Mouse (Mus musculus) embryonic facial prominence, embryonic 11.5 days (tissue): ENCODE data around the gene Hist1h2br. TPM values are rescaled to one million over a fixed set of nuclear protein-coding genes. Genes with fewer than 3 reads are reported as not detected.
"Not testable (repeated sequence)": the region's sequence is repeated elsewhere in the genome, so short reads cannot be mapped to it uniquely, and the experiment has no call there.

Experiments used
- ATAC-seq: fragments of 200-750 bp; cut with Nextera tagmentation; replicated peaks from 2 replicates; pipeline ENCODE4 v1.8.0; 2017; ENCODE audit warnings: low read depth; ENCODE audit not compliant: insufficient number of reproducible peaks, low FRiP score, low TSS enrichment
- DNase-seq: peaks from one replicate; pipeline ENCODE4 v3.0.0-alpha.2; 2015; ENCODE audit warnings: low spot score
- H3K27ac ChIP-seq: fragments of 300-500 bp; sonication (generic); replicated peaks from 2 replicates; pipeline ENCODE4 v1.5.1; 2014; ENCODE audit warnings: mild to moderate bottlenecking, low read depth, low read length, control low read depth
- H3K27me3 ChIP-seq: fragments of 300-500 bp; sonication (generic); 2 replicates; pipeline ENCODE4 v1.6.1; 2014; ENCODE audit warnings: mild to moderate bottlenecking, low read length, moderate library complexity, mixed read lengths; ENCODE audit not compliant: control insufficient read depth, insufficient read depth
- H3K36me3 ChIP-seq: fragments of 300-500 bp; sonication (generic); replicated peaks from 2 replicates; pipeline ENCODE4 v1.6.1; 2014; ENCODE audit warnings: low read depth, mild to moderate bottlenecking, low read length, moderate library complexity, mixed read lengths; ENCODE audit not compliant: control insufficient read depth, insufficient read depth
- H3K4me1 ChIP-seq: fragments of 300-500 bp; sonication (generic); 2 replicates; pipeline ENCODE4 v1.6.1; 2014; ENCODE audit warnings: low read length, mixed read lengths; ENCODE audit not compliant: control insufficient read depth, insufficient read depth
- H3K4me2 ChIP-seq: fragments of 300-500 bp; sonication (generic); 2 replicates; pipeline ENCODE4 v1.6.1; 2014; ENCODE audit warnings: low read depth, mild to moderate bottlenecking, control low read depth, low read length, moderate library complexity
- H3K4me3 ChIP-seq: fragments of 300-500 bp; sonication (generic); 2 replicates; pipeline ENCODE4 v1.5.1; 2014; ENCODE audit warnings: low read depth, low read length, control low read depth
- H3K9ac ChIP-seq: fragments of 300-500 bp; sonication (generic); replicated peaks from 2 replicates; pipeline ENCODE4 v1.6.1; 2014; ENCODE audit warnings: mild to moderate bottlenecking, control low read depth, low read length
- H3K9me3 ChIP-seq: fragments of 300-500 bp; sonication (generic); replicated peaks from 2 replicates; pipeline ENCODE4 v1.6.1; 2016; ENCODE audit warnings: mild to moderate bottlenecking, low read length, inconsistent platforms, mixed read lengths; ENCODE audit not compliant: control insufficient read depth
- WGBS: fragments of 180-500 bp; shearing (Covaris S2); extraction: QIAGEN DNeasy Blood & Tissue Kit; methylation state at CpG from one replicate; pipeline ENCODE4 v1.1.7; 2014; 5-methylcytosine and 5-hydroxymethylcytosine counted together
- polyA plus RNA-seq: library from polyadenylated mRNA; unstranded; fragments of >200 nt; fragmentation: Nextera tagmentation; extraction: Ambion mirVana; gene quantifications from 2 replicates; pipeline ENCODE4 v1.2.1, GENCODE M21; 2014

The Hist1h2br gene
- polyA plus RNA-seq, 1 experiment from 2014 or later: 23.1 TPM

GRCm38 (mm10) chr13:21795584-21795983 lies 38.0 kb upstream of the Hist1h2br start:
- Histone ChIP-seq H3K36me3 (no peaks in the 10 kb centered on the region), H3K4me1 (no peaks in the 10 kb centered on the region), H3K4me3 (no peak overlapping the region), H3K27me3 (no peaks in the 10 kb centered on the region), H3K4me2 (no peak overlapping the region), H3K27ac (no peak overlapping the region), H3K9me3 (no peaks in the 10 kb centered on the region), H3K9ac (no peak overlapping the region)
- DNase-seq (no peak), ATAC-seq (no peak)
- WGBS: 94% methylated on average over 7 of the region's 7 CpGs

DNA sequence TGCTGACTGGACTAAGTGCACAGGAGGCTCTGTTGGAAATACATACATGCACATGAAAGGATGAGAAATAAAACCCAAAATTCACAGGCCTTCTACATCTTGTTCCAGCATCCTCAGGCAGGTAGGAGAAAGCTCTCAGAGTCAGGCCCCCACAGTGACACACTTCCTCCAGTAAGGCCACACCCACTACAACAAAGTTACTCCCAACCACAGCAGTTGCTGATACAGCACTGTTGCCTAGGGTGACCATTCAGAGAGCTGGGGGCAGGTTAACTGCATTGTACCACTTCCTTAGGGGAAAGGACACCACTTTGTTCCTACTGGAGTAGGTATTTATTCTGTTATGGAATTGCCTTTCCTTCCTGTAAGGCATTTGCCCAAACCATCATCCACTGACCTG lies 36.4 kb upstream of the Hist1h2br start:
- H3K36me3 ChIP-seq, H3K27me3 ChIP-seq: not testable (repeated sequence)

DNA sequence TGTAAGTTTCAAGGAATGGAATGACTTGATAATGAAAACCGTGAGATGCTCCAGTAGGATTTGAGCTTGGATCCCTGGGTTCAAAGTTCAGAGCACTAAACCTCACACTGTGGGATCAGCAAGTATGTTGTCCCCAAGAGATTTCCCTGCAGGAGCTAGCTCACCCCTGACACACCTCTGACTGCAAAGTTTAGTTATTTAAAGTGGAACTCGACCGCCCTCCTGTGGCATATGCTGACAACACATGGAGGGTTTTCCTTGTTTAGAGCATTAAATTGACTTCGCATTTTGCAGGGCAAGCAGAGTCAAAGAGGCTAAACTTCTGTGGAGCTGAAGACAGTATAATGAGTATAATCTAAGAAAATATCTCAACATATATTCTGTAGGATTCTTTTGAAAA lies 30.5 kb upstream of the Hist1h2br start:
- not testable (repeated sequence) for H3K9me3 ChIP-seq, H3K4me1 ChIP-seq, H3K36me3 ChIP-seq, H3K4me3 ChIP-seq, H3K9ac ChIP-seq, H3K27ac ChIP-seq, H3K27me3 ChIP-seq, H3K4me2 ChIP-seq, DNase-seq
- ATAC-seq: peak; percentile 69
- WGBS: no CpG with 5 or more reads among the region's 4 CpGs

More for the DNA sequence above, 36.4 kb upstream of the Hist1h2br start:
- not testable (repeated sequence) for H3K9ac ChIP-seq, H3K4me3 ChIP-seq, ATAC-seq, H3K4me2 ChIP-seq, DNase-seq, H3K27ac ChIP-seq, H3K4me1 ChIP-seq, H3K9me3 ChIP-seq

DNA sequence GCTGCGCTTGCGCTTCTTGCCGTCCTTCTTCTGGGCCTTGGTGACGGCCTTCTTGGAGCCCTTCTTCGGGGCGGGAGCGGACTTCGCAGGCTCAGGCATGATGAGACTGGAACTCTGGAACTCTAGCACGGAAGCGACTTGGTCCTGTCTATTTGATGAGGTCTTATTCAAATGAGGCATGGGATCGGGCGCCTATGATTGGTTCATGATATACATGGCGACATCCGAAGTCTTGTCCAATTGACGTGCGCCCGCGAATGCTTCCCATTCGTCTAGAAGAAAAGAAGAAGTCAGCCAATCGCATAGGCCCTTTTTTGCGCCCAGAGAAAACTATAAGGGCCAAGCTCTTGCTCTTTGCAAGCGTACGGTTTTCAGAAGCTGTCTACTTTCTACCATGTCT lies 23.5 kb upstream of the Hist1h2br start, which contains the start of the genes Hist1h2bq and Hist1h2ao:
TSS of gene Hist1h2bq (minus strand) at position 125 of the 400 bp plus-strand sequence.
TSS of gene Hist1h2ao (plus strand) at position 393 of the 400 bp plus-strand sequence.
- not testable (repeated sequence) for DNase-seq, H3K4me1 ChIP-seq, H3K36me3 ChIP-seq, H3K27me3 ChIP-seq, H3K9me3 ChIP-seq, H3K4me2 ChIP-seq, H3K27ac ChIP-seq, H3K4me3 ChIP-seq, H3K9ac ChIP-seq
- WGBS: no CpG with 5 or more reads among the region's 23 CpGs
- ATAC-seq: peak; percentile 97

- H3K9me3 ChIP-seq, H3K36me3 ChIP-seq, H3K9ac ChIP-seq, H3K4me3 ChIP-seq, DNase-seq, H3K4me2 ChIP-seq, H3K4me1 ChIP-seq, H3K27ac ChIP-seq, H3K27me3 ChIP-seq: not testable (repeated sequence)
- ATAC-seq: peak; percentile 21; the same call in 1 of the 2 replicates
- no CpG with 5 or more reads among the region's 8 CpGs for WGBS
Observed at GRCm38 (mm10) chr13:21811074-21811473, 22.5 kb upstream of the Hist1h2br start.

- not testable (repeated sequence) for H3K9ac ChIP-seq, H3K4me1 ChIP-seq, H3K36me3 ChIP-seq, H3K9me3 ChIP-seq, H3K4me2 ChIP-seq, DNase-seq, H3K27me3 ChIP-seq
- ATAC-seq: peak; percentile 35; the same call in 1 of the 2 replicates
- no CpG with 5 or more reads among the region's 24 CpGs for WGBS
- Histone ChIP-seq H3K4me3 (0 out of 2 replicates have a peak within 1 kb of the TSS, but pooled peaks have one; percentile 10), H3K27ac (peak within 1 kb of the TSS; percentile 56; the same call in 1 of the 2 replicates)
Observed at GRCm38 (mm10) chr13:21811539-21811938, 22.0 kb upstream of the Hist1h2br start, which contains the start of gene Hist1h4m. Hist1h4m (plus strand) TSS chr13:21811746.

DNA sequence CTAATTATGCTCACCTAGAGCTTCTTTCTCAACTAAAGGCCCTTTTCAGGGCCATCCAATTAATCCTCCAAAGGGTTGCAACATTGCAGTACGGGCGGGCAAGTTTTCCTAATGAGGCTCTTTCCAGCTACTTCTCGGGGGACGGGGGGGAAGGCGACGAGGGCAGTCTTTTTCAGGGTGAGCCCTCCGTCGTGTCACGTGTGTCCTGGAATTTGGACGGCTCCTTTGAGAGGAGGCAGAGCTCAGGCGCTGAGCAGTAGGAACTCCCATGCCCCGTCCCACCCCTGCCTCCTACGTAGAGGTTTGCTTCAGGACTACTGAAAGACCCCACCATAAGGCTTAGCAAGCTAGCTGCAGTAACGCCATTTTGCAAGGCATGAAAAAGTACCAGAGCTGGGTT lies 21.5 kb upstream of the Hist1h2br start:
- not testable (repeated sequence) for H3K36me3 ChIP-seq, DNase-seq, H3K9me3 ChIP-seq, H3K27me3 ChIP-seq, H3K4me2 ChIP-seq, H3K9ac ChIP-seq, H3K4me1 ChIP-seq
- peak; percentile 66 for ATAC-seq
- Histone ChIP-seq H3K27ac (peak overlapping the region; percentile 56; the same call in 1 of the 2 replicates), H3K4me3 (0 out of 2 replicates have a peak overlapping the region, but pooled peaks have one; percentile 10)
- WGBS: 0% methylated on average over 12 of the region's 14 CpGs

DNA sequence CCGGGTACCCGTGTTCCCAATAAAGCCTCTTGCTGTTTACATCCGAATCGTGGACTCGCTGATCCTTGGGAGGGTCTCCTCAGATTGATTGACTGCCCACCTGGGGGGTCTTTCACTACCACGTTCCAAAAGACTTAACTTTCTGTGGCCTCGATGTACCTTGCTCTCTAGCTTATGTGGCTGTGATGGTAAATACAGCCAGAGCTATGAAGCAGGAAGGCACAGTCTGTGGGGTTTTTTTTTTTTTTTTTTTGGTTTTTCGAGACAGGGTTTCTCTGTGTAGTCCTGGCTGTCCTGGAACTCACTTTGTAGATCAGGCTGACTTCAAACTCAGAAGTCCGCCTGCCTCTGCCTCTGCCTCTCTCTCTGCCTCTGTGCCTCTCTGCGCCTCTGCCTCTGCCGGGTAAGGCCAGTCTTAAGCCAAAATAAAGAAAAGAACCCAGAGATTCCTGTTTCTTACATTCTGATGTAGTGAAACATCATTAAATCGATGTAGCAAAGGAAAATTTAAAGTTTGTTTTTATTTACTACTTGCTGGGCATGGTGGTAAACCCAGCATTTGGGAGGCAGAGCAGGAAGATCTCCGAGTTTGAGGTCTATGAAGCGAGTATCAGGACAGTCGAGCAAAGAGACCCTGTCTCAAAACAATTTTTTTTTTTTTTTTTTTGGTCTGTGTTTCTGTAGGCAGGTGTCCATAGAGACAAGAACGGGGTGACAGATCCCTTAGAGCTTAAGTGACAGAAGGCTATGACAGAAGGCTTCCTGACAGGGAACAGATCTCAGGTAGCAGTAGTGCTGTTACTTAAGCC lies 13.3 kb upstream of the Hist1h2br start:
- not testable (repeated sequence) for ATAC-seq, H3K27me3 ChIP-seq, H3K4me1 ChIP-seq, H3K9ac ChIP-seq, DNase-seq, H3K4me2 ChIP-seq, H3K9me3 ChIP-seq, H3K4me3 ChIP-seq, H3K27ac ChIP-seq, H3K36me3 ChIP-seq
- 81% methylated on average over 6 of the region's 16 CpGs for WGBS
